Mouse (Mus musculus): ENCODE data around the gene Scube2. TPM values are rescaled to one million over a fixed set of nuclear protein-coding genes. Genes with fewer than 3 reads are reported as not detected.

Scube2 gene
- total and polyA plus RNA-seq, 3 experiments: not detected

- dilution Hi-C loops (cut with MboI; ENCODE audit: extremely low pct_ligation_motif_present, extremely low pct_unique_long_range_greater_than_20kb, low sequenced_read_pairs): no loop called here
- H3K27ac ChIP-seq (ENCODE audit: insufficient read depth, low read depth): no peak overlapping the region
Measured at GRCm38 (mm10) chr7:109852017-109852416, 13.5 kb downstream of the Scube2 start.

DNA sequence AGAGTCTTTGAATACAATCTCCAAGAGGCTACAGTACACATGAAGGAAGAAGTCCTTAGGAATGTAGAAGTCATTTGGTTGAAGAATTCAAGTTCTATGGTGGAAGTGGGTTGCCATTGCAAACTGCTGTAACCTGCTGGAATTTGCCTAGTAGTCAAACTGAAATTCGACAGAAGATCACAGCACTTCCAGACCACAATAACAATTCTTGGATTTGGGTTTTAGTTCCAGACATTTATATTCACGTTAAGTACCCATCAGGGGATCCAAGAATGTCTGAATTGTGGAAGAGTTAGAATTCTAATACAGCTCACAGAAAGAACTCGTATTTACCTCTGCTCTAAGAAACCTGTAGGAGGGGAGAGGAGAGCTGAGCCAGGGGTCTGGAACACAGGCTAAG is 14.9 kb downstream of the Scube2 start:
- no peak overlapping the region for H3K4me3 ChIP-seq (replicated peaks in 1 of 3; ENCODE audit: low read depth in 2 of 3, low read length in 2 of 3, poor library complexity in 1 of 3)
- H3K27me3 ChIP-seq (replicated peaks): no peaks in the 10 kb centered on the region
- no peak for DNase-seq (ENCODE audit: extremely low read depth)
- H3K79me2 ChIP-seq (replicated peaks; ENCODE audit: control insufficient read depth, extremely low read depth, insufficient read depth, poor library complexity, severe bottlenecking): no peaks in the 10 kb centered on the region
- dilution Hi-C loops (cut with MboI; ENCODE audit: extremely low pct_ligation_motif_present, extremely low pct_unique_long_range_greater_than_20kb, low sequenced_read_pairs): no loop called here
- H3K27ac ChIP-seq (ENCODE audit: insufficient read depth, low read depth): no peak overlapping the region
- no peaks in the 10 kb centered on the region for H3K36me3 ChIP-seq (replicated peaks in 1 of 2; ENCODE audit: control insufficient read depth in 1 of 2, insufficient read depth in 1 of 2, low read length in 1 of 2)
- H3K4me2 ChIP-seq (ENCODE audit: insufficient read depth, low read depth, poor library complexity, severe bottlenecking): no peak overlapping the region
- H3K9ac ChIP-seq (ENCODE audit: insufficient read depth, low read depth): no peak overlapping the region
- in situ Hi-C loops (cut with MboI; ENCODE audit: low pct_ligation_motif_present, low pct_unique_long_range_greater_than_20kb, low sequenced_read_pairs): no loop called here
- H3K4me1 ChIP-seq (ENCODE audit: control insufficient read depth in 1 of 2, insufficient read depth in 2 of 2): no peaks in the 10 kb centered on the region
- TF ChIP-seq E2F4 (IDR thresholded peaks at IDR 0.05; ENCODE audit: insufficient replicate concordance, low read depth, low read length): no peak
- TF ChIP-seq RAD21 (IDR thresholded peaks at IDR 0.05; ENCODE audit: low read depth, low read length): no peak
- TF ChIP-seq ZMIZ1 (IDR thresholded peaks at IDR 0.05; ENCODE audit: low read depth, low read length): no peak
- TF ChIP-seq GABPA (IDR thresholded peaks at IDR 0.05; ENCODE audit: insufficient replicate concordance, low read depth, low read length): no peak
- TF ChIP-seq MYC (IDR thresholded peaks at IDR 0.05; ENCODE audit: low read depth, low read length): no peak
- TF ChIP-seq SMC3 (IDR thresholded peaks at IDR 0.05; ENCODE audit: low read depth, low read length): no peak
- no peak for TF ChIP-seq KAT2A (IDR thresholded peaks at IDR 0.05; ENCODE audit: insufficient replicate concordance, low read length)
- TF ChIP-seq ZKSCAN1 (IDR thresholded peaks at IDR 0.05; ENCODE audit: borderline replicate concordance, low read depth, low read length): no peak
- TF ChIP-seq MAZ (IDR thresholded peaks at IDR 0.05; ENCODE audit: low read depth, low read length): no peak
- no peak for TF ChIP-seq MXI1 (IDR thresholded peaks at IDR 0.05; ENCODE audit: low read depth, low read length)
- H3K9me3 ChIP-seq (replicated peaks; ENCODE audit: low read length): no peaks in the 10 kb centered on the region

More at GRCm38 (mm10) chr7:109852017-109852416, 13.5 kb downstream of the Scube2 start:
- no peak for DNase-seq (ENCODE audit: extremely low read depth)
- no peak for TF ChIP-seq CTCF (conservative IDR thresholded peaks at IDR 0.05 in 1 of 2, IDR thresholded peaks at IDR 0.05 in 1 of 2; ENCODE audit: low read depth in 2 of 2, low read length in 2 of 2)
- TF ChIP-seq MAFK (IDR thresholded peaks at IDR 0.05; ENCODE audit: insufficient replicate concordance, low read length): no peak
- no peak for TF ChIP-seq UBTF (IDR thresholded peaks at IDR 0.05; ENCODE audit: low read depth, low read length)
- no peak for TF ChIP-seq BHLHE40 (IDR thresholded peaks at IDR 0.05; ENCODE audit: low read depth, low read length)
- no peak for TF ChIP-seq SMC3 (IDR thresholded peaks at IDR 0.05; ENCODE audit: low read depth, low read length)
- TF ChIP-seq CHD1 (IDR thresholded peaks at IDR 0.05; ENCODE audit: low read depth, low read length): no peak
- TF ChIP-seq MAZ (IDR thresholded peaks at IDR 0.05; ENCODE audit: low read depth, low read length): no peak
- no peak for TF ChIP-seq ZNF384 (IDR thresholded peaks at IDR 0.05; ENCODE audit: low read depth, low read length)
- no peak for TF ChIP-seq MAX (IDR thresholded peaks at IDR 0.05; ENCODE audit: low read length)
- no peak for TF ChIP-seq POLR2A (IDR thresholded peaks at IDR 0.05; ENCODE audit: low read depth, low read length)
- no peak for TF ChIP-seq MYC (IDR thresholded peaks at IDR 0.05; ENCODE audit: low read depth, low read length)
- TF ChIP-seq USF2 (conservative IDR thresholded peaks at IDR 0.05; ENCODE audit: low read depth, low read length): no peak
- TF ChIP-seq JUND (conservative IDR thresholded peaks at IDR 0.05; ENCODE audit: low read depth, low read length): no peak
- no peak for TF ChIP-seq EP300 (IDR thresholded peaks at IDR 0.05; ENCODE audit: low read length)
- TF ChIP-seq SIN3A (IDR thresholded peaks at IDR 0.05; ENCODE audit: low read length): no peak
- no peak for TF ChIP-seq ETS1 (conservative IDR thresholded peaks at IDR 0.05; ENCODE audit: low read depth, low read length)
- no peak for TF ChIP-seq ELF1 (IDR thresholded peaks at IDR 0.05; ENCODE audit: low read depth, low read length)
- no peak for TF ChIP-seq ZC3H11A (IDR thresholded peaks at IDR 0.05; ENCODE audit: low read depth, low read length)
- no peak for TF ChIP-seq ZKSCAN1 (IDR thresholded peaks at IDR 0.05; ENCODE audit: borderline replicate concordance, low read depth, low read length)
- TF ChIP-seq MEF2A (IDR thresholded peaks at IDR 0.05; ENCODE audit: borderline replicate concordance, low read depth, low read length): no peak
- Histone ChIP-seq H3K79me2 (replicated peaks; ENCODE audit: control insufficient read depth, extremely low read depth, insufficient read depth, poor library complexity, severe bottlenecking) (no peaks in the 10 kb centered on the region), H3K9me3 (replicated peaks; ENCODE audit: low read length) (no peaks in the 10 kb centered on the region), H3K4me1 (ENCODE audit: control insufficient read depth in 1 of 2, insufficient read depth in 2 of 2) (no peaks in the 10 kb centered on the region), H3K36me3 (replicated peaks in 1 of 2; ENCODE audit: control insufficient read depth in 1 of 2, insufficient read depth in 1 of 2, low read length in 1 of 2) (no peaks in the 10 kb centered on the region), H3K4me3 (replicated peaks in 1 of 3; ENCODE audit: low read depth in 2 of 3, low read length in 2 of 3, poor library complexity in 1 of 3) (no peak overlapping the region), H3K27me3 (replicated peaks) (no peaks in the 10 kb centered on the region), H3K9ac (ENCODE audit: insufficient read depth, low read depth) (no peak overlapping the region), H3K4me2 (ENCODE audit: insufficient read depth, low read depth, poor library complexity, severe bottlenecking) (no peak overlapping the region)
- in situ Hi-C loops (cut with MboI; ENCODE audit: low pct_ligation_motif_present, low pct_unique_long_range_greater_than_20kb, low sequenced_read_pairs): no loop called here
